Mouse (Mus musculus): ENCODE results near the gene Aff1. TPM values are rescaled to one million over a fixed set of nuclear protein-coding genes. Genes with fewer than 3 reads are reported as not detected.

The Aff1 gene
- total and polyA plus RNA-seq, 3 experiments: 16.6 to 152 (median 51.3) TPM

DNA sequence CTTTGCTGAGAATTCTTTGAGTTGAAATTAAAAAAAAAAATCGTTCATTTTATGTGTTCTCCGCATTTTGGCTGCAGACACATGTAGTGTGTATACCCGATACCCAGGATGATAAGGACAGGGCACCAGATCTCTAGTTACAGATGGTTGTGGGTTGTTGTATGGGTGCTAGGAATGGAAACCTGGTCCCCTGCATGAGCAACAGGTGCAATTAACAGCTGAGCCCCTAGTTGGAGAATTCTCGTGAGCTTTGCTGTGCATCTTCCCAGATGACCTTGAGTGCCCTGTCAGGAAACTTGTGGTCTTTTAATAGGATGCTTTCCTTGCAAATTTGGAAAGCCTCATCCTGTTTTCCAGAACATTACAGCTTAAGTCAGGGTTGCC lies 74.2 kb downstream of the Aff1 start:
- no peaks in the 10 kb centered on the region for H3K27me3 ChIP-seq (ENCODE audit: insufficient read depth, low read length)
- H3K4me1 ChIP-seq (ENCODE audit: insufficient read depth, low read depth, low read length): peaks cover 86% of the 10 kb centered on the region
- peaks cover 45% of the 10 kb centered on the region for H3K36me3 ChIP-seq (replicated peaks)

GRCm38 (mm10) chr5:103768961-103769360 lies 76.8 kb downstream of the Aff1 start:
- peaks cover 13% of the 10 kb centered on the region for H3K9me3 ChIP-seq (replicated peaks)
- no peak for DNase-seq (ENCODE audit: low spot score)
- TF ChIP-seq GATA1 (IDR thresholded peaks at IDR 0.05; ENCODE audit: borderline replicate concordance, low read length): no peak
- H3K4me1 ChIP-seq (ENCODE audit: insufficient read depth, low read depth, low read length): peaks cover 85% of the 10 kb centered on the region
- no peak for ATAC-seq (ENCODE audit: extremely low read depth, insufficient number of reproducible peaks, low FRiP score, poor library complexity, severe bottlenecking)
- peaks cover 44% of the 10 kb centered on the region for H3K36me3 ChIP-seq (replicated peaks)
- H3K27me3 ChIP-seq (ENCODE audit: insufficient read depth, low read length): no peaks in the 10 kb centered on the region
- H3K4me3 ChIP-seq (ENCODE audit: low read depth, low read length): no peak overlapping the region

More for the DNA sequence above, 74.2 kb downstream of the Aff1 start:
- DNase-seq (ENCODE audit: low spot score) (no peak), ATAC-seq (ENCODE audit: extremely low read depth, insufficient number of reproducible peaks, low FRiP score, poor library complexity, severe bottlenecking) (no peak)
- H3K4me3 ChIP-seq (ENCODE audit: low read depth, low read length): no peak overlapping the region
- TF ChIP-seq POLR2AphosphoS5 (IDR thresholded peaks at IDR 0.05; ENCODE audit: insufficient replicate concordance, low read depth, low read length) (no peak), GATA2 (IDR thresholded peaks at IDR 0.05; ENCODE audit: borderline replicate concordance, low read depth, low read length) (no peak), TAL1 (conservative IDR thresholded peaks at IDR 0.05; ENCODE audit: low read depth, low read length) (no peak), CTCF (IDR thresholded peaks at IDR 0.05; ENCODE audit: low read depth, low read length) (no peak), GATA1 (IDR thresholded peaks at IDR 0.05; ENCODE audit: borderline replicate concordance, low read length) (no peak)
- peaks cover 13% of the 10 kb centered on the region for H3K9me3 ChIP-seq (replicated peaks)

DNA sequence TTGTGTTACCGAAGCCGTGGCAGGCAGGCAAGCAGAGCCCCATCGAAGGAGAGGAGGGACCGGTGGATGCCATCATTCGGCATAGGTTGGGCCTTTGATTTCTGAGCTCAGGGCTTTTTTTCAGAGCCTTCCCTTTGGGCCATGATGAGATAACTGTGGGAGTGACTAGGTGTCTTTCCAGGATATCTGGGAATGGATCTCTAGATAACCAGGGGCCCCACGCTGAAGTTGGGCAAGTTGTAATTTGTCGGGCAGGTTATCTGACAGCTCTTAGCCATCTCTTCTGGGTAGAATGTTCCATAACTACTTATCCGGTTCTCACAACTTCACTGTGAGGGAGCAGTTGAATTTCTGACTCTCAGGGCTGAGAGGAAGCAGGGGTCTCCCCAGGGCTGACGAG lies 77.5 kb downstream of the Aff1 start:
- Histone ChIP-seq H3K36me3 (replicated peaks) (peaks cover 47% of the 10 kb centered on the region), H3K4me1 (ENCODE audit: insufficient read depth, low read depth, low read length) (peaks cover 93% of the 10 kb centered on the region), H3K27me3 (ENCODE audit: insufficient read depth, low read length) (no peaks in the 10 kb centered on the region), H3K4me3 (ENCODE audit: low read depth, low read length) (peak overlapping the region; percentile 54; the same call in 1 of the 2 replicates), H3K9me3 (replicated peaks) (peaks cover 13% of the 10 kb centered on the region)
- DNase-seq (ENCODE audit: low spot score): no peak
- TF ChIP-seq GATA1 (IDR thresholded peaks at IDR 0.05; ENCODE audit: borderline replicate concordance, low read length): no peak
- no peak for TF ChIP-seq TAL1 (conservative IDR thresholded peaks at IDR 0.05; ENCODE audit: low read depth, low read length)
- TF ChIP-seq POLR2AphosphoS5 (IDR thresholded peaks at IDR 0.05; ENCODE audit: insufficient replicate concordance, low read depth, low read length): no peak
- TF ChIP-seq GATA2 (IDR thresholded peaks at IDR 0.05; ENCODE audit: borderline replicate concordance, low read depth, low read length): no peak
- TF ChIP-seq CTCF (IDR thresholded peaks at IDR 0.05; ENCODE audit: low read depth, low read length): no peak
- peak; percentile 48 for ATAC-seq (ENCODE audit: extremely low read depth, insufficient number of reproducible peaks, low FRiP score, poor library complexity, severe bottlenecking)

DNA sequence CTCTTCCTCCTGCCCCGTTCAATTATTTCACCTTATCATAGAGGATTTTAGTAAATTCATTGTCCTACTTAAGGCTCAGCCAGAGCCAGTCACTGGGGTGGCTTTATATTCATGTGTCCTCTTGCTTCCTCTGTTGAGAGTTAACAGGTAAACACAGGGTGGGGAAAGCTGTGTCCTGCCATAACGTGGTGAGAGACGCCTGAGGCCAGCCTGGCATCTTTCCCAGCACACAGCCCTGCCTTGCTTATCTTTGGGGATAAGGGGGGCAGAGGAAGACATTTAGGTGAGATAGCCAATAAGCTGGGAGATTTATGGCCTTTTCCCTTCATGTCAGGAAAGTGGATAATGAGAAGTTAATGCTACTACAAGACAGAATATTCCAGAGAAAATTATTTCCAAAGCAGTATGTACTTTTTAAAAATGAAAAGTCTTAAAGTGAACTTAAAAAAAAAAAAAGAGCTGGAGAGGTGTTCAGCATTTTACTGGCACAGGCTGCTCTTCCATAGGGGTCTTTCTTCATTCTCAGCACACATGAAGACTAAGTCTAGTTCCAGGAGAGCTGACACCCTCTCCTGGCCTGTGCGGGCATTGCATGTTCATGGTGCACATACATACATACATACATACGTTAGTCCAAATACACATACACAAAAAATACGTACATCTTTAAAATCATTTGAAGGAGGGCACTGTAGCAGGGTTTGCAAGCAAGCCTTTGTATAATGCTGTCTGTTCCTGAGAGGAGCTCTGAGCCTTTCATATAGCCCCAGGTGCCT lies 78.5 kb downstream of the Aff1 start:
- 0 out of 2 replicates have a peak, but pooled peaks have one; percentile 4 for TF ChIP-seq CTCF (IDR thresholded peaks at IDR 0.05; ENCODE audit: low read depth, low read length)
- TF ChIP-seq GATA1 (IDR thresholded peaks at IDR 0.05; ENCODE audit: borderline replicate concordance, low read length): no peak
- Histone ChIP-seq H3K9me3 (replicated peaks) (peaks cover 7% of the 10 kb centered on the region), H3K4me1 (ENCODE audit: insufficient read depth, low read depth, low read length) (peaks cover 96% of the 10 kb centered on the region), H3K27me3 (ENCODE audit: insufficient read depth, low read length) (no peaks in the 10 kb centered on the region), H3K36me3 (replicated peaks) (peaks cover 52% of the 10 kb centered on the region), H3K4me3 (ENCODE audit: low read depth, low read length) (no peak overlapping the region; the same call in 1 of the 2 replicates)
- ATAC-seq (ENCODE audit: extremely low read depth, insufficient number of reproducible peaks, low FRiP score, poor library complexity, severe bottlenecking) (no peak), DNase-seq (ENCODE audit: low spot score) (no peak)

DNA sequence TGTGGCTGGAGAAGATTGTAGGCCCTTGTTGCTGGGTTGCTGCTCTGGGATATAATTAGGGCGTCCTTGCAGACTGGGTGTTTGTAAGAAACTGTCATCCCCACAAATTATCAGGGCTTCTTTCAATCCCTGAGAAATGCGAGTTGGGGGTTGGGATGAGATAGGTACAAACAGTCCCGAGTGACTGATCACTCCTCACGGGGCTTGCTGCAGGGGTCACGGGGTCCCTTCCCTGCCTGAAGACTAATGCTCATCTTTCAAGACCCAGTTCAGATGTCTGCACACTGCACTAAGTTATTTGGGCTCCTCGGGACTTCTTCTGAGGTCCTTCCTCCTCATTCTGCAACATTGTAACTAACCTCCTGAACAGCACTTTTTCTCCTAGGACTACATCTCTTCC lies 79.2 kb downstream of the Aff1 start:
- Histone ChIP-seq H3K27me3 (ENCODE audit: insufficient read depth, low read length) (no peaks in the 10 kb centered on the region), H3K4me3 (ENCODE audit: low read depth, low read length) (no peak overlapping the region; the same call in 1 of the 2 replicates), H3K36me3 (replicated peaks) (peaks cover 48% of the 10 kb centered on the region), H3K4me1 (ENCODE audit: insufficient read depth, low read depth, low read length) (peaks cover 96% of the 10 kb centered on the region), H3K9me3 (replicated peaks) (0 out of 2 replicates have a peak, but pooled peaks cover under 1% of the 10 kb centered on the region)
- TF ChIP-seq POLR2AphosphoS5 (IDR thresholded peaks at IDR 0.05; ENCODE audit: insufficient replicate concordance, low read depth, low read length) (no peak), GATA2 (IDR thresholded peaks at IDR 0.05; ENCODE audit: borderline replicate concordance, low read depth, low read length) (no peak), GATA1 (IDR thresholded peaks at IDR 0.05; ENCODE audit: borderline replicate concordance, low read length) (no peak), TAL1 (conservative IDR thresholded peaks at IDR 0.05; ENCODE audit: low read depth, low read length) (no peak), CTCF (IDR thresholded peaks at IDR 0.05; ENCODE audit: low read depth, low read length) (no peak)
- no peak for DNase-seq (ENCODE audit: low spot score)
- ATAC-seq (ENCODE audit: extremely low read depth, insufficient number of reproducible peaks, low FRiP score, poor library complexity, severe bottlenecking): no peak

DNA sequence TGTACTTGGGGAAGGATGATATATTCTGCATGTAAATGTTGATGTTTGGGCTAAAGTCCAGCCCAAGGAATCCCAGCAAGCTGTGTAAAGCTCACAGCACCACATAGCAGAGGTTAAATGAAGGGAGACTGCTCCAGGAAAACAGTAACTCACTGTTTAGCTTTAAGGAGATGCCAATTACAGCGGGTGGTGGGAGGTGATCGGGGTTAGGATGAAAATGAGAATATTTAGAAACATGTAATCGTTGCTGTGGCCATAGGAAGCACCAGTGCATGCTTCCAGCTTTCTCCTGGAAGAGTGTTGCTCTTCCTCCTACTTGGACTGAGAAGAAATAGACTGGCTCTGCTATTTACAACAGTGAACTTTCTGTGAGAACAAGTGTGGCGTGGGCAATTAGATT lies 80.1 kb downstream of the Aff1 start:
- H3K4me1 ChIP-seq (ENCODE audit: insufficient read depth, low read depth, low read length): peaks cover 94% of the 10 kb centered on the region
- DNase-seq (ENCODE audit: low spot score) (no peak), ATAC-seq (ENCODE audit: extremely low read depth, insufficient number of reproducible peaks, low FRiP score, poor library complexity, severe bottlenecking) (no peak)
- H3K27me3 ChIP-seq (ENCODE audit: insufficient read depth, low read length): no peaks in the 10 kb centered on the region
- H3K9me3 ChIP-seq (replicated peaks): no peaks in the 10 kb centered on the region
- no peak overlapping the region for H3K4me3 ChIP-seq (ENCODE audit: low read depth, low read length)
- H3K36me3 ChIP-seq (replicated peaks): peaks cover 43% of the 10 kb centered on the region
- TF ChIP-seq TAL1 (conservative IDR thresholded peaks at IDR 0.05; ENCODE audit: low read depth, low read length) (no peak), POLR2AphosphoS5 (IDR thresholded peaks at IDR 0.05; ENCODE audit: insufficient replicate concordance, low read depth, low read length) (no peak), GATA2 (IDR thresholded peaks at IDR 0.05; ENCODE audit: borderline replicate concordance, low read depth, low read length) (no peak)
